Mouse (Mus musculus) thymus, adult 2 months (tissue): ENCODE results near the gene Sirpa.

ENCODE experiments used
- CTCF ChIP-seq: fragments of 200-500 bp; IDR thresholded peaks from 2 replicates; pipeline ENCODE4 v1.5.1; 2012; ENCODE audit warnings: mild to moderate bottlenecking, control low read depth, low read length, moderate library complexity, borderline replicate concordance; ENCODE audit not compliant: control insufficient read depth, poor library complexity, insufficient read depth; ENCODE audit errors: extremely low read depth
- POLR2A ChIP-seq: fragments of 200-500 bp; IDR thresholded peaks from 2 replicates; pipeline ENCODE4 v1.6.1; 2012; ENCODE audit warnings: mild to moderate bottlenecking, low read length, control low read depth, moderate library complexity; ENCODE audit not compliant: control insufficient read depth, poor library complexity, insufficient read depth; ENCODE audit errors: extremely low read depth

GRCm38 (mm10) chr2:129563944-129564709, 28.5 kb upstream of the Sirpa start:
- TF ChIP-seq POLR2A (no peak), CTCF (no peak)
